Mouse (Mus musculus): Measurements from ENCODE around the gene Pars2. TPM values are rescaled to one million over a fixed set of nuclear protein-coding genes. Genes with fewer than 3 reads are reported as not detected.

The Pars2 gene
- polyA plus RNA-seq, 1 experiment from 2014 or later: 6.7 TPM

DNA sequence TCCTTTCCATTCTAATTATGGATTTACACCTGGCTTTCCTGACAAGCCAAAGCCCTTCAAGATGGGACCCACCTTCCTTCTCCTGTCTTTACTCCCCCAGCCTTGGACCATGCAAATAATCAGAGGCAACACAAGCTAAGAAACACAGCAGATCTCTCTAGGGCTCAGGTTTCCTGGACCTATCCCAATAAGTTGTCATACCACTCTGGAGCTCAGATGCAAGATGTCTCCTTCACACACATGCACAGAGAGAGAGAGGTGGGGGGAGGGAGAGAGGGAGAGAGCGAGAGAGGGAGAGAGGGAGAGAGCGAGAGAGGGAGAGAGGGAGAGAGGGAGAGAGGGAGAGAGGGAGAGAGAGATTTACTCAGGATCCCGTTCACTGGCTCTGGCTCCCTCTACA, 18.6 kb upstream of the Pars2 start:
- H3K27ac ChIP-seq (ENCODE audit: low read depth, low read length): no peak overlapping the region
- H3K9me3 ChIP-seq (ENCODE audit: control insufficient read depth): no peaks in the 10 kb centered on the region
- H3K4me2 ChIP-seq (replicated peaks; ENCODE audit: low read depth): no peak overlapping the region
- 21% methylated on average over 2 of the region's 3 CpGs for WGBS
- H3K4me1 ChIP-seq (replicated peaks; ENCODE audit: control insufficient read depth, insufficient read depth, low read length): peaks cover 6% of the 10 kb centered on the region
- H3K4me3 ChIP-seq (ENCODE audit: low read depth, low read length): no peak overlapping the region
- no peaks in the 10 kb centered on the region for H3K27me3 ChIP-seq (replicated peaks; ENCODE audit: control insufficient read depth, insufficient read depth, low read length)
- H3K36me3 ChIP-seq (ENCODE audit: control insufficient read depth, insufficient read depth): peaks cover 8% of the 10 kb centered on the region; the same call in 1 of the 2 replicates
- no peak overlapping the region for H3K9ac ChIP-seq (ENCODE audit: low read depth, low read length)
- no peak for TF ChIP-seq CTCF (IDR thresholded peaks at IDR 0.05; ENCODE audit: low read depth)
- ATAC-seq: no peak

DNA sequence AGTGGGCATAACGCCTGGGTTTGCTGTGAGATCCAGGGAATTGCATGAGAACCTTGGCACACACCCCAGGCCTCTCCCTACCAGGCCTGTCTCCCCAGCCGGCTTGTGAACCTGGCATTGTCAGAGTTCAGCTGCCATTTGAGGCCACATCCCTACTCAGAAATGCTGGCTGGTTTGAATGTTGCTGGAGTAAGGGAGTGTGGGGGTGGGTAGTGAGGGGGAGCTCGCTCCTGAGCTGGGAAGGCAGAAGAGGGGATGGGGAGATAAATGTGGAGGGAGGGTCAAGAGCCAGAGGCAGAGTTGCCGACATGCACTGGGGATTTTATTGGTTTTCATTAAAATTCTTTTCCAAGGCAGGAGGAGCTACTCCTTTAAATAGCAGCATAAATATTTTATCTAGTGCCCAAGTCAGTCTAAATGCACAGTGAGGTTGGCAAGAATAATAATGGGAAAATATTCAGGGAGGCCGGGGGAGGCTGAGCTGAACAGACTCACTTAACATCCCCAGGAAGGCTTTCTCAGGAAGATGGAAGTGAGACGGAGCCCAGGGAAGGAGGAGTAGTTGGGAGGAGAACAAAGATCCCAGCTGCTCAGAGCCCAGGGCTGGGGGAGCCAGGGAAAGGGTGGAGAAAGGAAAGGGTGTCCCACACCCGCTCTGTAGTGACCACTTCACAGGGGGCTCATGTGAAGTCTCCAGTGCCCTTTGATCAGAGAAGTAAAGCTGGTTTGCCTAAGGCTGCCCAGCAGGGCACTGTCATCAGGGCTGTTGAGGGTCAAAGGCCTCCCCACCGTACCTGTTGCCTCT, 17.4 kb upstream of the Pars2 start:
- ATAC-seq: no peak
- Histone ChIP-seq H3K4me1 (replicated peaks; ENCODE audit: control insufficient read depth, insufficient read depth, low read length) (peaks cover 6% of the 10 kb centered on the region), H3K4me3 (ENCODE audit: low read depth, low read length) (no peak overlapping the region), H3K4me2 (replicated peaks; ENCODE audit: low read depth) (no peak overlapping the region), H3K36me3 (ENCODE audit: control insufficient read depth, insufficient read depth) (peaks cover 14% of the 10 kb centered on the region; the same call in 1 of the 2 replicates), H3K9ac (ENCODE audit: low read depth, low read length) (no peak overlapping the region), H3K9me3 (ENCODE audit: control insufficient read depth) (no peaks in the 10 kb centered on the region), H3K27ac (ENCODE audit: low read depth, low read length) (no peak overlapping the region), H3K27me3 (replicated peaks; ENCODE audit: control insufficient read depth, insufficient read depth, low read length) (no peaks in the 10 kb centered on the region)
- 35% methylated on average over 8 of the region's 8 CpGs for WGBS
- TF ChIP-seq CTCF (IDR thresholded peaks at IDR 0.05; ENCODE audit: low read depth): no peak

DNA sequence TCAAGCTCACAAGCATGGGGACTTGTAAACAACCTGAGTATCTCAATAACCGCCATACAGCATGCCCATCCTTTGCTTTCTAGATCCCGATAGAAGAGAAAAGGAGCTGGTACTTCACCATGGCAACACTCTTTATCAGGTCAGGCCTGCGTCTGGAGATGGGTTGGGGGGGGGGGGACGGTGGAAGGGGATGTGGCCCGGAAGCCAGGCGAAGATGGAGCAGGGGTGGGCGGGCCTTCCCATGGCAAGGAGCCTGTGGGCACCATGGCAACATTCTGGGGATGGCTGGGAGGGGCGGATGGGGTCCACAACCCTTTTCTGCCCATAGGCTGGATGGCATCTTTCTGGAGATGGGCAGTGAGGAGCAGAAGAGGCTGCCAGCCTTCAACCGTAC, 16.8 kb upstream of the Pars2 start:
- WGBS: 48% methylated on average over 9 of the region's 9 CpGs
- no peaks in the 10 kb centered on the region for H3K27me3 ChIP-seq (replicated peaks; ENCODE audit: control insufficient read depth, insufficient read depth, low read length)
- no peak overlapping the region for H3K9ac ChIP-seq (ENCODE audit: low read depth, low read length)
- no peak overlapping the region for H3K4me2 ChIP-seq (replicated peaks; ENCODE audit: low read depth)
- H3K4me1 ChIP-seq (replicated peaks; ENCODE audit: control insufficient read depth, insufficient read depth, low read length): peaks cover 6% of the 10 kb centered on the region
- peaks cover 20% of the 10 kb centered on the region; the same call in 1 of the 2 replicates for H3K36me3 ChIP-seq (ENCODE audit: control insufficient read depth, insufficient read depth)
- no peaks in the 10 kb centered on the region for H3K9me3 ChIP-seq (ENCODE audit: control insufficient read depth)
- no peak for ATAC-seq
- H3K4me3 ChIP-seq (ENCODE audit: low read depth, low read length): no peak overlapping the region
- TF ChIP-seq CTCF (IDR thresholded peaks at IDR 0.05; ENCODE audit: low read depth): no peak
- no peak overlapping the region for H3K27ac ChIP-seq (ENCODE audit: low read depth, low read length)

DNA sequence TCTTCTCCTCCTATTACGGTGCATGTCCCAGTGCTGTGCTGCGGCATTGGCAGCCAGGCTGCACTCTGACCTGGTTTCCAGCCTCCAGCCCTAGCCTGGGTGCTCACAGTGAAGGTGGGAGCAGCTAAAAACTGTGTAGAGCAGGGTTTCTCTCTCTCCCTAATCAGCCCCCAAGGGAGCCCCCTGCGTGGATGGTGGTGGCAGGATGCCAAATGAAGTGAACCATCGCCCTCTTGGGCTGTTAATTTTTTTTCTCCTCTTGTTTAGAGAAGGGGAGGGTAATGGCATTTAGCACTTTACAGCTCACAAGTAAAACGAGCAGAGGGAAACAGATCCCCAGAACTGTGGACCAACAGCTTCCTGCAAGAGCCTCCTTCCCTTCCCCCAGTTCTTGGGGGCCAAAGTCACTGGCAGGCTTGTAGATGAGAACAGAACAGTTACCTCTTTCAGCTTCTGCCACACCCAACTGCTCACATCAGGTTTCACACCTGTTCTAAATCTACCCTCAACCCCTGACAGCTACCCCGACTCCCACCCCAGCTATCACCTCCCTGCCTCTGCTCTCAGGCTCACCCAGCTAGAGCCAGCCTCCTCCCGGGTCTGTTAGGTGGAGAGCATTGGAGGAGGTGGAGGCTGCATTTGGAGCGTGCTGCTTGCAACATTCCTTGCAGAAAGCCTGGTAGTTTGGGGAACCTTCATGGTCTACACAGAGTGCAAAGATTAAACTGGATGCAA, 7.2 kb upstream of the Pars2 start:
- Histone ChIP-seq H3K4me2 (replicated peaks; ENCODE audit: low read depth) (peak overlapping the region; percentile 37), H3K27ac (ENCODE audit: low read depth, low read length) (no peak overlapping the region), H3K9me3 (ENCODE audit: control insufficient read depth) (no peaks in the 10 kb centered on the region), H3K9ac (ENCODE audit: low read depth, low read length) (no peak overlapping the region), H3K4me1 (replicated peaks; ENCODE audit: control insufficient read depth, insufficient read depth, low read length) (no peaks in the 10 kb centered on the region), H3K4me3 (ENCODE audit: low read depth, low read length) (no peak overlapping the region), H3K36me3 (ENCODE audit: control insufficient read depth, insufficient read depth) (peaks cover 18% of the 10 kb centered on the region; the same call in 1 of the 2 replicates), H3K27me3 (replicated peaks; ENCODE audit: control insufficient read depth, insufficient read depth, low read length) (no peaks in the 10 kb centered on the region)
- TF ChIP-seq CTCF (IDR thresholded peaks at IDR 0.05; ENCODE audit: low read depth): no peak
- WGBS: 5% methylated on average over 8 of the region's 8 CpGs
- ATAC-seq: peak; percentile 55; the same call in 1 of the 2 replicates

DNA sequence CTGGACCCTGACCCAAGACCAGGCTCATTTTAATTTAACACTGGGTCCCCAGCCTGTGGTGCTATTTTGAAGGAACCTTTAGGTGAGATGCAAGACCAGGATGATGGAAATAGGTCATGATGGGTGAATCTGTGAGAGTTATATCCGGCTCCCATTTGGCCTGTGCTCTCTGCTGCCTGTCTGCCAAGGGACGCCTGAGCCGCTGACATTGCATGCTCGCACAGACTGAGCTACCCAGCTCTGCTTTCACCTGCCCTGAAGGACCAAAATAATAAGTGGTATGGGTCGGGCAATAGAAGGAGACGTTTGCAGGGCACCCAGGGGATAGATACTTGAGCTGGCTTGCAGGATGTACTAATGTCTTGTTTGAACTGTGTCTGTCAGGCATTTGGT, 6.7 kb upstream of the Pars2 start:
- Histone ChIP-seq H3K4me3 (ENCODE audit: low read depth, low read length) (no peak overlapping the region), H3K4me2 (replicated peaks; ENCODE audit: low read depth) (no peak overlapping the region), H3K9me3 (ENCODE audit: control insufficient read depth) (no peaks in the 10 kb centered on the region), H3K27me3 (replicated peaks; ENCODE audit: control insufficient read depth, insufficient read depth, low read length) (no peaks in the 10 kb centered on the region), H3K4me1 (replicated peaks; ENCODE audit: control insufficient read depth, insufficient read depth, low read length) (no peaks in the 10 kb centered on the region), H3K27ac (ENCODE audit: low read depth, low read length) (no peak overlapping the region), H3K9ac (ENCODE audit: low read depth, low read length) (no peak overlapping the region), H3K36me3 (ENCODE audit: control insufficient read depth, insufficient read depth) (peaks cover 13% of the 10 kb centered on the region; the same call in 1 of the 2 replicates)
- TF ChIP-seq CTCF (IDR thresholded peaks at IDR 0.05; ENCODE audit: low read depth): no peak
- 52% methylated on average over 6 of the region's 6 CpGs for WGBS
- ATAC-seq: no peak

DNA sequence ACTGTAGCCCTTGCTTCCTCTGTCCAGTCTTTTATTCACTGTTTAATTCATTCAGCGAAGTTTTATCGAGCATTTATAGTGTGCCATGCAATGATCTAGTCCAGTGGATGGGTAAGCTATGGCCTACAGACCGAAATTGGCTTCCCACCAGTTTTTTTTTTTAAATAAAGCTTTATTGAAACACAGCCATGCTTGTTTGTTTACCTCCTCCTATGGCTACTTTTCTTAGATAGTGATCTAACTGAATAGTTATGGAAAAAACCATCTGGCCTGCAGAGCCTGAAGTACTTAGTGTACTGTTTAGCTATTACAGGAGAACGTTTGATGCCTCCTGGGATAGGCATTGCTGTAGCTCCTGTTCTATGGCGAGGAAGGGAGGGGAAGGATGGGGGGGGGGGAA, 5.1 kb upstream of the Pars2 start:
- Histone ChIP-seq H3K9ac (ENCODE audit: low read depth, low read length) (no peak overlapping the region), H3K27ac (ENCODE audit: low read depth, low read length) (no peak overlapping the region), H3K4me3 (ENCODE audit: low read depth, low read length) (no peak overlapping the region), H3K4me2 (replicated peaks; ENCODE audit: low read depth) (no peak overlapping the region), H3K9me3 (ENCODE audit: control insufficient read depth) (no peaks in the 10 kb centered on the region), H3K27me3 (replicated peaks; ENCODE audit: control insufficient read depth, insufficient read depth, low read length) (no peaks in the 10 kb centered on the region), H3K4me1 (replicated peaks; ENCODE audit: control insufficient read depth, insufficient read depth, low read length) (no peaks in the 10 kb centered on the region), H3K36me3 (ENCODE audit: control insufficient read depth, insufficient read depth) (peaks cover under 1% of the 10 kb centered on the region; the same call in 1 of the 2 replicates)
- no peak for TF ChIP-seq CTCF (IDR thresholded peaks at IDR 0.05; ENCODE audit: low read depth)
- ATAC-seq: no peak
- WGBS: 80% methylated on average over 5 of the region's 5 CpGs
